Mouse (Mus musculus) limb, embryonic 12.5 days (tissue): ENCODE measurements around the gene 5031439G07Rik. TPM values are rescaled to one million over a fixed set of nuclear protein-coding genes. Genes with fewer than 3 reads are reported as not detected.
A peak's percentile ranks its signal among the peaks of the same experiment; 100 is the strongest.
"Not testable (repeated sequence)": the region's sequence is repeated elsewhere in the genome, so short reads cannot be mapped to it uniquely, and the experiment has no call there.

Experiments
- ATAC-seq: fragments of 200-750 bp; cut with Nextera tagmentation; 2 replicates; pipeline ENCODE4 v1.8.0; 2017; ENCODE audit warnings: low read depth, moderate TSS enrichment; ENCODE audit not compliant: insufficient number of reproducible peaks, insufficient read depth, low FRiP score, low TSS enrichment
- H3K27ac ChIP-seq: fragments of 300-500 bp; sonication (generic); 2 replicates; pipeline ENCODE4 v1.5.1; 2016; ENCODE audit warnings: mild to moderate bottlenecking, moderate library complexity
- H3K27me3 ChIP-seq: fragments of 300-500 bp; sonication (generic); 2 replicates; pipeline ENCODE4 v1.6.1; 2016; ENCODE audit warnings: mild to moderate bottlenecking, moderate library complexity
- H3K36me3 ChIP-seq: fragments of 300-500 bp; sonication (generic); 2 replicates; pipeline ENCODE4 v1.6.1; 2016; ENCODE audit warnings: mild to moderate bottlenecking, moderate library complexity
- H3K4me1 ChIP-seq: fragments of 300-500 bp; sonication (generic); replicated peaks from 2 replicates; pipeline ENCODE4 v1.6.1; 2016
- H3K4me2 ChIP-seq: fragments of 300-500 bp; sonication (generic); 2 replicates; pipeline ENCODE4 v1.6.1; 2016; ENCODE audit warnings: mild to moderate bottlenecking, moderate library complexity
- H3K4me3 ChIP-seq: fragments of 300-500 bp; sonication (generic); replicated peaks from 2 replicates; pipeline ENCODE4 v1.5.1; 2016; ENCODE audit warnings: mild to moderate bottlenecking
- H3K9ac ChIP-seq: fragments of 300-500 bp; sonication (generic); replicated peaks from 2 replicates; pipeline ENCODE4 v1.6.1; 2016; ENCODE audit warnings: mild to moderate bottlenecking, moderate library complexity
- H3K9me3 ChIP-seq: fragments of 300-500 bp; sonication (generic); 2 replicates; pipeline ENCODE4 v1.6.1; 2016; ENCODE audit warnings: mild to moderate bottlenecking, moderate library complexity
- WGBS: fragments of 180-500 bp; shearing (Covaris S2); methylation state at CpG from one replicate; pipeline ENCODE4 v1.1.7; 2016; 5-methylcytosine and 5-hydroxymethylcytosine counted together
- microRNA-seq: library from miRNA; unstranded; fragments of <30 nt; microRNA quantifications from one replicate; pipeline ENCODE4, GENCODE M21; 2017
- polyA plus RNA-seq: library from polyadenylated mRNA; unstranded; fragments of >200 nt; fragmentation: Nextera tagmentation; extraction: Ambion mirVana; gene quantifications from 2 replicates; pipeline ENCODE4 v1.2.1, GENCODE M21; 2016

The 5031439G07Rik gene
- polyA plus RNA-seq, 1 experiment from 2014 or later = 10.1 TPM

- H3K9me3 ChIP-seq = no peaks in the 10 kb centered on the region
- no peak for ATAC-seq
- 92% methylated on average over 3 of the region's 3 CpGs for WGBS
- H3K27ac ChIP-seq = no peak within 1 kb of the TSS
- H3K9ac ChIP-seq = no peak within 1 kb of the TSS
- no peak within 1 kb of the TSS for H3K4me2 ChIP-seq
- H3K27me3 ChIP-seq = no peaks in the 10 kb centered on the region
- peaks cover 15% of the 10 kb centered on the region for H3K4me1 ChIP-seq
- H3K36me3 ChIP-seq = no peaks in the 10 kb centered on the region
- no peak within 1 kb of the TSS for H3K4me3 ChIP-seq
Measured at GRCm38 (mm10) chr15:84919938-84920337, 68.4 kb downstream of the 5031439G07Rik start, which contains the start of gene Gm29666. TSS of gene Gm29666 (minus strand) at chr15:84920038.

GRCm38 (mm10) chr15:84913201-84913600 is 75.2 kb downstream of the 5031439G07Rik start:
- H3K4me2 ChIP-seq = no peak overlapping the region
- H3K4me3 ChIP-seq = no peak overlapping the region
- H3K9me3 ChIP-seq = 0 out of 2 replicates have a peak, but pooled peaks cover 8% of the 10 kb centered on the region
- H3K36me3 ChIP-seq = peaks cover 15% of the 10 kb centered on the region
- no peaks in the 10 kb centered on the region for H3K4me1 ChIP-seq
- H3K9ac ChIP-seq = no peak overlapping the region
- WGBS = 84% methylated on average over 3 of the region's 3 CpGs
- no peak overlapping the region for H3K27ac ChIP-seq
- ATAC-seq = no peak
- no peaks in the 10 kb centered on the region for H3K27me3 ChIP-seq

- no peak for ATAC-seq
- H3K36me3 ChIP-seq = no peaks in the 10 kb centered on the region
- no peak overlapping the region for H3K27ac ChIP-seq
- no peaks in the 10 kb centered on the region for H3K9me3 ChIP-seq
- no peak overlapping the region for H3K9ac ChIP-seq
- no peaks in the 10 kb centered on the region for H3K27me3 ChIP-seq
- H3K4me3 ChIP-seq = no peak overlapping the region
- 80% methylated on average over 7 of the region's 7 CpGs for WGBS
- no peak overlapping the region for H3K4me2 ChIP-seq
- H3K4me1 ChIP-seq = no peaks in the 10 kb centered on the region
Measured at GRCm38 (mm10) chr15:84903843-84904385, 84.4 kb downstream of the 5031439G07Rik start.

- H3K4me2 ChIP-seq = no peak overlapping the region
- H3K27me3 ChIP-seq = no peaks in the 10 kb centered on the region
- 18% methylated on average over 7 of the region's 7 CpGs for WGBS
- H3K4me3 ChIP-seq = no peak overlapping the region
- H3K4me1 ChIP-seq = peaks cover 12% of the 10 kb centered on the region
- H3K9me3 ChIP-seq = 0 out of 2 replicates have a peak, but pooled peaks cover 3% of the 10 kb centered on the region
- peak; percentile 31; the same call in 1 of the 2 replicates for ATAC-seq
- H3K27ac ChIP-seq = no peak overlapping the region
- no peaks in the 10 kb centered on the region for H3K36me3 ChIP-seq
- H3K9ac ChIP-seq = no peak overlapping the region
Measured at GRCm38 (mm10) chr15:84898077-84898476, 90.3 kb downstream of the 5031439G07Rik start.

- no peak for ATAC-seq
- 41% methylated on average over 1 of the region's 1 CpGs for WGBS
Measured at GRCm38 (mm10) chr15:84896664-84897063, 91.7 kb downstream of the 5031439G07Rik start.

GRCm38 (mm10) chr15:84896216-84896615 is 92.1 kb downstream of the 5031439G07Rik start:
- not testable (repeated sequence) for H3K4me3 ChIP-seq, ATAC-seq, H3K27me3 ChIP-seq, H3K9me3 ChIP-seq, H3K4me2 ChIP-seq, H3K36me3 ChIP-seq, H3K9ac ChIP-seq, H3K27ac ChIP-seq
- peaks cover 12% of the 10 kb centered on the region for H3K4me1 ChIP-seq
- 61% methylated on average over 10 of the region's 10 CpGs for WGBS

More at GRCm38 (mm10) chr15:84896664-84897063, 91.7 kb downstream of the 5031439G07Rik start:
- no peak overlapping the region for H3K9ac ChIP-seq
- H3K4me2 ChIP-seq = no peak overlapping the region
- H3K9me3 ChIP-seq = 0 out of 2 replicates have a peak, but pooled peaks cover 3% of the 10 kb centered on the region
- H3K27ac ChIP-seq = no peak overlapping the region
- no peaks in the 10 kb centered on the region for H3K27me3 ChIP-seq
- H3K36me3 ChIP-seq = no peaks in the 10 kb centered on the region
- H3K4me1 ChIP-seq = peaks cover 12% of the 10 kb centered on the region
- H3K4me3 ChIP-seq = no peak overlapping the region

Small RNA genes within 50 kb of the gene (microRNA-seq; reads per million reads assigned to microRNA genes)
- 10.0 reads per million, percentile 25 among the genes with 10 or more reads in this experiment for gene Mir1249

Other genes with a start within 250 kb of the 5031439G07Rik start
- 0.84 and 2.0 TPM in 2 replicates for gene Phf21b, start 132.5 kb downstream of the 5031439G07Rik start, polyA plus RNA-seq
- 0.90 and 1.0 TPM in 2 replicates for gene Gm29666, start 68.5 kb downstream of the 5031439G07Rik start, polyA plus RNA-seq
- gene Nup50, start 65.1 kb downstream of the 5031439G07Rik start, polyA plus RNA-seq = 55.3 and 57.6 TPM in 2 replicates
- gene Upk3a, start 28.6 kb upstream of the 5031439G07Rik start, polyA plus RNA-seq = not detected in 2 replicates
- 27.9 and 28.8 TPM in 2 replicates for gene Fam118a, start 40.4 kb upstream of the 5031439G07Rik start, polyA plus RNA-seq
- 0.13 and 0.34 TPM in 2 replicates for gene Smc1b, start 143.4 kb upstream of the 5031439G07Rik start, polyA plus RNA-seq
- gene Ribc2, start 143.5 kb upstream of the 5031439G07Rik start, polyA plus RNA-seq = 0.80 and 1.4 TPM in 2 replicates
- gene Fbln1, start 217.4 kb upstream of the 5031439G07Rik start, polyA plus RNA-seq = 253 and 255 TPM in 2 replicates